24 mouse cellular contexts compared by ENCODE assay signal in genomic region chr9:113977225-113977840, GRCm38 (mm10). TPM values are rescaled to one million over a fixed set of nuclear protein-coding genes. Genes with fewer than 3 reads are reported as not detected.
DNase-seq lines count a peak whose midpoint lies in the region; ATAC-seq and TF ChIP-seq lines count a peak whose summit lies in the region.
"Had no signal": no experiment of that assay in that cellular context is flagged by ENCODE, and none has a peak within 500 bp of the region (broad histone marks: within the 10 kb centered on the region; RNA-seq: fewer than 3 reads in every experiment).

No protein-coding gene starts in this region.

- H3K9ac ChIP-seq in heart, embryonic 12.5 days: no peak overlapping the region
- no peak overlapping the region for H3K9ac ChIP-seq in heart, adult 2 months (ENCODE audit: low read depth, low read length)
- H3K9ac ChIP-seq in kidney, postnatal 0 days (ENCODE audit: low read depth, low read length): no peak overlapping the region
- H3K9ac ChIP-seq: embryonic facial prominence, embryonic 12.5 days; embryonic facial prominence, embryonic 15.5 days; forebrain, postnatal 0 days; heart, embryonic 13.5 days; hindbrain, embryonic 14.5 days had no signal

- TF ChIP-seq EP300 in heart, adult 2 months (IDR thresholded peaks at IDR 0.05; ENCODE audit: insufficient read depth, low read depth, low read length): no peak

- H3K9me3 ChIP-seq in heart, embryonic 12.5 days (replicated peaks): no peaks in the 10 kb centered on the region
- no peaks in the 10 kb centered on the region for H3K9me3 ChIP-seq in kidney, postnatal 0 days (replicated peaks; ENCODE audit: low read length)
- H3K9me3 ChIP-seq: embryonic facial prominence, embryonic 12.5 days; embryonic facial prominence, embryonic 15.5 days; heart, embryonic 13.5 days had no signal

- no peak overlapping the region for H3K27ac ChIP-seq in heart, embryonic 12.5 days (ENCODE audit: poor library complexity, severe bottlenecking)
- no peak overlapping the region for H3K27ac ChIP-seq in heart, adult 2 months
- H3K27ac ChIP-seq in kidney, postnatal 0 days: no peak overlapping the region
- H3K27ac ChIP-seq: embryonic facial prominence, embryonic 12.5 days; embryonic facial prominence, embryonic 15.5 days; gastrocnemius, adult 2 months; heart, embryonic 13.5 days; hindbrain, embryonic 14.5 days; hindbrain, postnatal 0 days had no signal

- peaks cover 20% of the 10 kb centered on the region for H3K4me1 ChIP-seq in heart, embryonic 12.5 days (replicated peaks)
- H3K4me1 ChIP-seq in heart, adult 2 months (ENCODE audit: control insufficient read depth, insufficient read depth, low read length): peaks cover 4% of the 10 kb centered on the region
- H3K4me1 ChIP-seq in kidney, postnatal 0 days (replicated peaks; ENCODE audit: insufficient read depth, low read length): no peaks in the 10 kb centered on the region
- H3K4me1 ChIP-seq: embryonic facial prominence, embryonic 12.5 days; embryonic facial prominence, embryonic 15.5 days had no signal

- 0 out of 2 replicates have a peak, but pooled peaks have one; percentile 16 for ATAC-seq in heart, embryonic 12.5 days (ENCODE audit: insufficient number of reproducible peaks, low FRiP score)
- peak; percentile 52 for ATAC-seq in kidney, postnatal 0 days (replicated peaks; ENCODE audit: low FRiP score, low read depth)
- ATAC-seq: forebrain, embryonic 14.5 days; forebrain, postnatal 0 days; hindbrain, postnatal 0 days had no signal

- WGBS in heart, embryonic 12.5 days: 72% methylated on average over 11 of the region's 11 CpGs
- 81% methylated on average over 11 of the region's 11 CpGs for WGBS in heart, adult 2 months
- 58% methylated on average over 11 of the region's 11 CpGs for WGBS in kidney, postnatal 0 days

- no peak for TF ChIP-seq POLR2A in heart, adult 2 months (IDR thresholded peaks at IDR 0.05; ENCODE audit: insufficient read depth, low read depth, low read length)

- H3K4me2 ChIP-seq in heart, embryonic 12.5 days: no peak overlapping the region
- H3K4me2 ChIP-seq in kidney, postnatal 0 days (ENCODE audit: low read length): no peak overlapping the region
- H3K4me2 ChIP-seq: embryonic facial prominence, embryonic 12.5 days; embryonic facial prominence, embryonic 15.5 days; heart, embryonic 13.5 days; hindbrain, embryonic 14.5 days had no signal

- DNase-seq in heart, adult 2 months: no peak
- DNase-seq in kidney, postnatal 0 days (ENCODE audit: low spot score): peak; percentile 37
- DNase-seq in kidney, postnatal 14 days: no peak
- DNase-seq in retina, postnatal 1 day: peak; percentile 11
- no peak for DNase-seq in retina, embryonic 14.5 days (ENCODE audit: low spot score)
- DNase-seq in cerebellum, postnatal 4 days (ENCODE audit: low spot score in 2 of 2): no peak
- DNase-seq: adrenal gland, adult 2 months; adrenal gland, postnatal 14 days; cerebellum, adult 11-12 months; cerebellum, adult 9-10 months; cerebellum, postnatal 14 days; forebrain, postnatal 0 days; gastrocnemius, adult 2 months; gastrocnemius, postnatal 14 days; heart, adult 11 months; heart, postnatal 14 days; heart, postnatal 4 days had no signal

- TF ChIP-seq CTCF in heart, adult 2 months (IDR thresholded peaks at IDR 0.05): no peak
- TF ChIP-seq CTCF in kidney, postnatal 0 days (IDR thresholded peaks at IDR 0.05; ENCODE audit: low read depth): no peak

- H3K27me3 ChIP-seq in heart, embryonic 12.5 days (replicated peaks): no peaks in the 10 kb centered on the region
- no peaks in the 10 kb centered on the region for H3K27me3 ChIP-seq in heart, adult 2 months (ENCODE audit: control insufficient read depth, insufficient read depth, low read length)
- H3K27me3 ChIP-seq in kidney, postnatal 0 days (ENCODE audit: insufficient read depth, low read length): no peaks in the 10 kb centered on the region
- H3K27me3 ChIP-seq: embryonic facial prominence, embryonic 12.5 days; embryonic facial prominence, embryonic 15.5 days; heart, embryonic 13.5 days had no signal

- H3K4me3 ChIP-seq in heart, embryonic 12.5 days: no peak overlapping the region
- no peak overlapping the region for H3K4me3 ChIP-seq in heart, adult 2 months
- no peak overlapping the region for H3K4me3 ChIP-seq in kidney, postnatal 0 days (replicated peaks; ENCODE audit: low read depth, low read length)
- H3K4me3 ChIP-seq: embryonic facial prominence, embryonic 12.5 days; embryonic facial prominence, embryonic 15.5 days; gastrocnemius, adult 2 months; heart, embryonic 13.5 days had no signal

- H3K79me2 ChIP-seq in heart, adult 2 months (replicated peaks; ENCODE audit: control insufficient read depth, insufficient read depth, low read length): no peaks in the 10 kb centered on the region

- peaks cover 67% of the 10 kb centered on the region for H3K36me3 ChIP-seq in heart, embryonic 12.5 days
- no peaks in the 10 kb centered on the region for H3K36me3 ChIP-seq in heart, adult 2 months (ENCODE audit: control insufficient read depth, insufficient read depth, low read length)
- peaks cover 41% of the 10 kb centered on the region for H3K36me3 ChIP-seq in kidney, postnatal 0 days (ENCODE audit: insufficient read depth, low read length)

- intact Hi-C loops in heart, adult 2 months (cut with DNase I): no loop called here

RNA-seq across cellular contexts. Expression of gene Ubp1, which starts 46.6 kb away (rescaled TPM):
- 33.6 and 34.3 TPM in 2 replicates for polyA plus RNA-seq in heart, embryonic 12.5 days (2016; fragmentation: Nextera tagmentation; extraction: Ambion mirVana)
- 10 to 100 TPM; 25.7 to 26.0 TPM for total RNA-seq in heart, adult 2 months (2021)
- 33.9 and 46.6 TPM in 2 replicates for polyA plus RNA-seq in heart, adult 2 months (2012; rRNA removed)
- polyA plus RNA-seq in kidney, postnatal 0 days (2015; fragmentation: Nextera tagmentation; extraction: Ambion mirVana): 23.7 and 26.1 TPM in 2 replicates

Comparison
In these comparisons a context has a peak if more than half of its experiments do, and no peak if none do; other contexts are left out.
1. DNase-seq: peak in kidney, postnatal 0 days (single experiment) and retina, postnatal 1 day (single experiment); none in heart, adult 2 months (0 of 2), kidney, postnatal 14 days (single experiment), retina, embryonic 14.5 days (single experiment) and cerebellum, postnatal 4 days (0 of 2).